Mouse (Mus musculus): Measurements from ENCODE around the gene Prkcsh. TPM values are rescaled to one million over a fixed set of nuclear protein-coding genes. Genes with fewer than 3 reads are reported as not detected.

Prkcsh gene
- polyA plus RNA-seq, 1 experiment from 2014 or later, result 68.5 TPM

GRCm38 (mm10) chr9:22017208-22017825 lies 14.7 kb downstream of the Prkcsh start:
- Histone ChIP-seq H3K4me2 (no peak overlapping the region), H3K4me3 (no peak overlapping the region), H3K36me3 (peaks cover 26% of the 10 kb centered on the region), H3K4me1 (peaks cover 6% of the 10 kb centered on the region; the same call in 1 of the 2 replicates), H3K27me3 (replicated peaks) (no peaks in the 10 kb centered on the region; the same call in 1 of the 2 replicates), H3K27ac (0 out of 2 replicates have a peak overlapping the region, but pooled peaks have one; percentile 0), H3K9me3 (replicated peaks) (no peaks in the 10 kb centered on the region), H3K9ac (no peak overlapping the region)
- peak; percentile 41; the same call in 1 of the 2 replicates for ATAC-seq
- 66% methylated on average over 7 of the region's 7 CpGs for WGBS (ENCODE audit: insufficient replicate concordance)

GRCm38 (mm10) chr9:22024592-22024991 lies 22.0 kb downstream of the Prkcsh start:
- Histone ChIP-seq H3K4me2 (no peak overlapping the region), H3K9me3 (replicated peaks) (no peaks in the 10 kb centered on the region), H3K9ac (no peak overlapping the region), H3K4me3 (no peak overlapping the region), H3K27me3 (replicated peaks) (peaks cover 20% of the 10 kb centered on the region), H3K27ac (no peak overlapping the region), H3K36me3 (no peaks in the 10 kb centered on the region), H3K4me1 (peaks cover 8% of the 10 kb centered on the region; the same call in 1 of the 2 replicates)
- 0 out of 2 replicates have a peak, but pooled peaks have one; percentile 37 for ATAC-seq
- WGBS (ENCODE audit: insufficient replicate concordance), result 45% methylated on average over 8 of the region's 8 CpGs

GRCm38 (mm10) chr9:22028467-22028866 lies 25.9 kb downstream of the Prkcsh start:
- no peak for ATAC-seq
- Histone ChIP-seq H3K27me3 (replicated peaks) (peaks cover 35% of the 10 kb centered on the region), H3K36me3 (no peaks in the 10 kb centered on the region), H3K4me3 (no peak overlapping the region), H3K4me1 (peaks cover 8% of the 10 kb centered on the region; the same call in 1 of the 2 replicates), H3K9me3 (replicated peaks) (no peaks in the 10 kb centered on the region), H3K4me2 (no peak overlapping the region), H3K9ac (no peak overlapping the region), H3K27ac (no peak overlapping the region)
- 31% methylated on average over 7 of the region's 7 CpGs for WGBS (ENCODE audit: insufficient replicate concordance)

- Histone ChIP-seq H3K4me1 (peaks cover 8% of the 10 kb centered on the region; the same call in 1 of the 2 replicates), H3K9ac (no peak overlapping the region), H3K27me3 (replicated peaks) (peaks cover 29% of the 10 kb centered on the region), H3K4me2 (no peak overlapping the region), H3K9me3 (replicated peaks) (no peaks in the 10 kb centered on the region), H3K4me3 (no peak overlapping the region), H3K27ac (no peak overlapping the region), H3K36me3 (no peaks in the 10 kb centered on the region)
- WGBS (ENCODE audit: insufficient replicate concordance), result 70% methylated on average over 9 of the region's 9 CpGs
- ATAC-seq, result no peak
Measured at GRCm38 (mm10) chr9:22030386-22030785, 27.8 kb downstream of the Prkcsh start.

- no peak for ATAC-seq
- WGBS (ENCODE audit: insufficient replicate concordance), result 56% methylated on average over 6 of the region's 6 CpGs
Measured at GRCm38 (mm10) chr9:22035300-22036044, 32.9 kb downstream of the Prkcsh start.

GRCm38 (mm10) chr9:22037826-22038225 lies 35.2 kb downstream of the Prkcsh start:
- WGBS (ENCODE audit: insufficient replicate concordance), result 68% methylated on average over 10 of the region's 10 CpGs
- no peak overlapping the region for H3K27ac ChIP-seq
- H3K27me3 ChIP-seq (replicated peaks), result peaks cover 25% of the 10 kb centered on the region
- H3K4me1 ChIP-seq, result no peaks in the 10 kb centered on the region
- H3K9ac ChIP-seq, result no peak overlapping the region; the same call in 1 of the 2 replicates
- H3K4me3 ChIP-seq, result no peak overlapping the region
- no peaks in the 10 kb centered on the region for H3K9me3 ChIP-seq (replicated peaks)
- no peak for ATAC-seq
- H3K36me3 ChIP-seq, result no peaks in the 10 kb centered on the region
- no peak overlapping the region for H3K4me2 ChIP-seq

More at GRCm38 (mm10) chr9:22035300-22036044, 32.9 kb downstream of the Prkcsh start:
- H3K27me3 ChIP-seq (replicated peaks), result peaks cover 35% of the 10 kb centered on the region
- H3K9ac ChIP-seq, result no peak overlapping the region
- no peak overlapping the region for H3K4me2 ChIP-seq
- no peak overlapping the region for H3K27ac ChIP-seq
- no peaks in the 10 kb centered on the region for H3K4me1 ChIP-seq
- H3K36me3 ChIP-seq, result no peaks in the 10 kb centered on the region
- H3K9me3 ChIP-seq (replicated peaks), result no peaks in the 10 kb centered on the region
- H3K4me3 ChIP-seq, result no peak overlapping the region

GRCm38 (mm10) chr9:22041832-22042231 lies 39.2 kb downstream of the Prkcsh start:
- no peak for ATAC-seq
- 48% methylated on average over 2 of the region's 2 CpGs for WGBS (ENCODE audit: insufficient replicate concordance)

GRCm38 (mm10) chr9:22047329-22047728 lies 44.7 kb downstream of the Prkcsh start:
- no peak overlapping the region for H3K27ac ChIP-seq
- H3K4me1 ChIP-seq, result peaks cover 29% of the 10 kb centered on the region
- 50% methylated on average over 9 of the region's 9 CpGs for WGBS (ENCODE audit: insufficient replicate concordance)
- H3K36me3 ChIP-seq, result no peaks in the 10 kb centered on the region
- no peak overlapping the region for H3K4me2 ChIP-seq
- H3K9me3 ChIP-seq (replicated peaks), result no peaks in the 10 kb centered on the region
- no peak overlapping the region for H3K4me3 ChIP-seq
- H3K9ac ChIP-seq, result no peak overlapping the region
- H3K27me3 ChIP-seq (replicated peaks), result peaks cover 74% of the 10 kb centered on the region
- no peak for ATAC-seq

More at GRCm38 (mm10) chr9:22041832-22042231, 39.2 kb downstream of the Prkcsh start:
- H3K27ac ChIP-seq, result no peak overlapping the region
- no peak overlapping the region for H3K4me3 ChIP-seq
- H3K27me3 ChIP-seq (replicated peaks), result peaks cover 34% of the 10 kb centered on the region
- H3K9ac ChIP-seq, result no peak overlapping the region
- H3K4me2 ChIP-seq, result no peak overlapping the region
- no peaks in the 10 kb centered on the region for H3K36me3 ChIP-seq
- H3K9me3 ChIP-seq (replicated peaks), result no peaks in the 10 kb centered on the region
- H3K4me1 ChIP-seq, result no peaks in the 10 kb centered on the region

GRCm38 (mm10) chr9:22049315-22049714 lies 46.7 kb downstream of the Prkcsh start:
- no peaks in the 10 kb centered on the region for H3K9me3 ChIP-seq (replicated peaks)
- H3K4me1 ChIP-seq, result peaks cover 30% of the 10 kb centered on the region
- no peak overlapping the region for H3K27ac ChIP-seq
- no peak for ATAC-seq
- H3K4me2 ChIP-seq, result no peak overlapping the region
- WGBS (ENCODE audit: insufficient replicate concordance), result 63% methylated on average over 11 of the region's 11 CpGs
- no peak overlapping the region for H3K9ac ChIP-seq
- peaks cover 85% of the 10 kb centered on the region for H3K27me3 ChIP-seq (replicated peaks)
- H3K4me3 ChIP-seq, result no peak overlapping the region
- H3K36me3 ChIP-seq, result no peaks in the 10 kb centered on the region

GRCm38 (mm10) chr9:22049721-22050270 lies 47.2 kb downstream of the Prkcsh start:
- 54% methylated on average over 4 of the region's 4 CpGs for WGBS (ENCODE audit: insufficient replicate concordance)
- Histone ChIP-seq H3K27ac (no peak overlapping the region), H3K4me3 (no peak overlapping the region), H3K4me2 (peak overlapping the region; percentile 77; the same call in 1 of the 2 replicates), H3K27me3 (replicated peaks) (peaks cover 86% of the 10 kb centered on the region), H3K9me3 (replicated peaks) (no peaks in the 10 kb centered on the region), H3K36me3 (no peaks in the 10 kb centered on the region), H3K4me1 (peaks cover 35% of the 10 kb centered on the region), H3K9ac (no peak overlapping the region)
- no peak for ATAC-seq

GRCm38 (mm10) chr9:22050351-22050889 lies 47.8 kb downstream of the Prkcsh start:
- no peak overlapping the region for H3K27ac ChIP-seq
- no peaks in the 10 kb centered on the region for H3K9me3 ChIP-seq (replicated peaks)
- ATAC-seq, result peak; percentile 80
- no peak overlapping the region; the same call in 1 of the 2 replicates for H3K9ac ChIP-seq
- H3K4me1 ChIP-seq, result peaks cover 39% of the 10 kb centered on the region
- H3K36me3 ChIP-seq, result no peaks in the 10 kb centered on the region
- peaks cover 88% of the 10 kb centered on the region for H3K27me3 ChIP-seq (replicated peaks)
- H3K4me3 ChIP-seq, result peak overlapping the region; percentile 48
- under 1% methylated on average over 40 of the region's 43 CpGs for WGBS (ENCODE audit: insufficient replicate concordance)
- peak overlapping the region; percentile 77 for H3K4me2 ChIP-seq
